Mouse (Mus musculus) 3T3-L1 (cell line): ENCODE measurements around the gene Guca2a.
"Not testable (repeated sequence)": the region's sequence is repeated elsewhere in the genome, so short reads cannot be mapped to it uniquely, and the experiment has no call there.

Experiments
- DNase-seq: peaks from one replicate; pipeline ENCODE4 v3.0.0-alpha.2; 2015; ENCODE audit warnings: low read depth, low spot score

Guca2a gene

GRCm38 (mm10) chr4:119637176-119637845 lies at the start of gene Guca2a:
Gene Guca2a, plus strand, starts transcription at chr4:119637704.
- peak; percentile 45 for DNase-seq

- DNase-seq: no peak
Measured at GRCm38 (mm10) chr4:119588037-119588436, 49.5 kb upstream of the Guca2a start.

GRCm38 (mm10) chr4:119589423-119589822 lies 48.1 kb upstream of the Guca2a start:
- no peak for DNase-seq

GRCm38 (mm10) chr4:119590027-119590426 lies 47.5 kb upstream of the Guca2a start:
- DNase-seq: no peak

GRCm38 (mm10) chr4:119592479-119592878 lies 45.0 kb upstream of the Guca2a start:
- DNase-seq: no peak

- no peak for DNase-seq
Measured at GRCm38 (mm10) chr4:119594331-119594730, 43.2 kb upstream of the Guca2a start.

- DNase-seq: no peak
Measured at GRCm38 (mm10) chr4:119599605-119600004, 37.9 kb upstream of the Guca2a start.

GRCm38 (mm10) chr4:119609488-119609887 lies 28.0 kb upstream of the Guca2a start:
- no peak for DNase-seq

GRCm38 (mm10) chr4:119614078-119614477 lies 23.4 kb upstream of the Guca2a start:
- DNase-seq: peak; percentile 35

GRCm38 (mm10) chr4:119614724-119615123 lies 22.8 kb upstream of the Guca2a start:
- no peak for DNase-seq

- DNase-seq: no peak
Measured at GRCm38 (mm10) chr4:119626081-119626645, 11.3 kb upstream of the Guca2a start.

GRCm38 (mm10) chr4:119626876-119627275 lies 10.6 kb upstream of the Guca2a start:
- no peak for DNase-seq

GRCm38 (mm10) chr4:119627317-119627716 lies 10.2 kb upstream of the Guca2a start:
- no peak for DNase-seq

- not testable (repeated sequence) for DNase-seq
Measured at GRCm38 (mm10) chr4:119628363-119628762, 9.1 kb upstream of the Guca2a start.

- DNase-seq: peak; percentile 63
Measured at GRCm38 (mm10) chr4:119631115-119631919, 6.2 kb upstream of the Guca2a start.

- no peak for DNase-seq
Measured at GRCm38 (mm10) chr4:119632721-119633120, 4.8 kb upstream of the Guca2a start.

- DNase-seq: no peak
Measured at GRCm38 (mm10) chr4:119633342-119633741, 4.2 kb upstream of the Guca2a start.

GRCm38 (mm10) chr4:119633948-119634347 lies 3.6 kb upstream of the Guca2a start:
- DNase-seq: no peak

- no peak for DNase-seq
Measured at GRCm38 (mm10) chr4:119634908-119635660, 2.4 kb upstream of the Guca2a start.

GRCm38 (mm10) chr4:119635686-119636085 lies 1.8 kb upstream of the Guca2a start:
- DNase-seq: no peak

GRCm38 (mm10) chr4:119636731-119637130 lies 773 bp upstream of the Guca2a start:
- no peak for DNase-seq

- no peak for DNase-seq
Measured at GRCm38 (mm10) chr4:119637946-119638345, 442 bp downstream of the Guca2a start.
